Mouse (Mus musculus) kidney, adult 9 months (tissue): ENCODE results near the gene Pdap1.
"Not testable (repeated sequence)": the region's sequence is repeated elsewhere in the genome, so short reads cannot be mapped to it uniquely, and the experiment has no call there.

Source experiments
- DNase-seq: peaks from one replicate; pipeline ENCODE4 v3.0.0; 2022

Gene Pdap1

GRCm38 (mm10) chr5:145118005-145118404 is 22.0 kb downstream of the Pdap1 start:
- DNase-seq: peak; percentile 28

- DNase-seq: peak; percentile 59
These were observed 23.1 kb downstream of the Pdap1 start for GRCm38 (mm10) chr5:145116916-145117315.

GRCm38 (mm10) chr5:145116316-145116715 is 23.7 kb downstream of the Pdap1 start:
- peak; percentile 75 for DNase-seq

GRCm38 (mm10) chr5:145115736-145116135 is 24.3 kb downstream of the Pdap1 start:
- no peak for DNase-seq

- DNase-seq: peak; percentile 57
These were observed 25.2 kb downstream of the Pdap1 start for GRCm38 (mm10) chr5:145114606-145115473.

GRCm38 (mm10) chr5:145114071-145114605 is 25.9 kb downstream of the Pdap1 start, which contains the start of gene Arpc1b:
TSS of gene Arpc1b (plus strand) at chr5:145114215.
- DNase-seq: peak; percentile 66

GRCm38 (mm10) chr5:145113416-145113815 is 26.6 kb downstream of the Pdap1 start:
- DNase-seq: peak; percentile 15

- no peak for DNase-seq
These were observed 27.5 kb downstream of the Pdap1 start for GRCm38 (mm10) chr5:145112566-145112965.

GRCm38 (mm10) chr5:145110401-145110800 is 29.6 kb downstream of the Pdap1 start:
- no peak for DNase-seq

- no peak for DNase-seq
These were observed 34.3 kb downstream of the Pdap1 start for GRCm38 (mm10) chr5:145105694-145106275.

- no peak for DNase-seq
These were observed 35.7 kb downstream of the Pdap1 start for GRCm38 (mm10) chr5:145104328-145104727.

GRCm38 (mm10) chr5:145102706-145103105 is 37.3 kb downstream of the Pdap1 start:
- DNase-seq: no peak

GRCm38 (mm10) chr5:145101451-145101850 is 38.6 kb downstream of the Pdap1 start:
- not testable (repeated sequence) for DNase-seq

GRCm38 (mm10) chr5:145100960-145101359 is 39.1 kb downstream of the Pdap1 start:
- no peak for DNase-seq

GRCm38 (mm10) chr5:145098340-145098821 is 41.7 kb downstream of the Pdap1 start:
- DNase-seq: no peak

GRCm38 (mm10) chr5:145096195-145096594 is 43.8 kb downstream of the Pdap1 start:
- no peak for DNase-seq

- no peak for DNase-seq
These were observed 50.2 kb downstream of the Pdap1 start for GRCm38 (mm10) chr5:145089878-145090277.

GRCm38 (mm10) chr5:145088186-145088585 is 51.9 kb downstream of the Pdap1 start:
- no peak for DNase-seq

- DNase-seq: no peak
These were observed 55.2 kb downstream of the Pdap1 start for GRCm38 (mm10) chr5:145084822-145085221.

- peak; percentile 95 for DNase-seq
These were observed 56.2 kb downstream of the Pdap1 start, which contains the start of the genes Arpc1a and Kpna7 for GRCm38 (mm10) chr5:145083632-145084451. TSS of gene Arpc1a (plus strand) at chr5:145083830. TSS of gene Kpna7 (minus strand) at chr5:145084030.

GRCm38 (mm10) chr5:145083201-145083600 is 56.8 kb downstream of the Pdap1 start:
- DNase-seq: not testable (repeated sequence)

GRCm38 (mm10) chr5:145081866-145082613 is 58.0 kb downstream of the Pdap1 start:
- DNase-seq: no peak
